Mouse (Mus musculus) testis, adult 2 months (tissue): ENCODE measurements around the gene Ercc5.

Experiments used
- CTCF ChIP-seq: fragments of 200-500 bp; IDR thresholded peaks from 2 replicates; pipeline ENCODE4 v1.5.1; 2012; ENCODE audit warnings: low read depth, mild to moderate bottlenecking, inconsistent platforms, low read length, moderate library complexity; ENCODE audit not compliant: control insufficient read depth, insufficient read depth, insufficient replicate concordance
- POLR2A ChIP-seq: fragments of 200-500 bp; IDR thresholded peaks from 2 replicates; pipeline ENCODE4 v1.6.1; 2012; ENCODE audit warnings: low read depth, mild to moderate bottlenecking, inconsistent platforms, low read length, moderate library complexity; ENCODE audit not compliant: control insufficient read depth

- TF ChIP-seq POLR2A, result no peak
- no peak for TF ChIP-seq CTCF
These were observed 14.8 kb downstream of the Ercc5 start for GRCm38 (mm10) chr1:44162389-44162788.
